Mouse (Mus musculus) midbrain, embryonic 15.5 days (tissue): ENCODE results near the gene Trim75. TPM values are rescaled to one million over a fixed set of nuclear protein-coding genes. Genes with fewer than 3 reads are reported as not detected.
"Not testable (repeated sequence)": the region's sequence is repeated elsewhere in the genome, so short reads cannot be mapped to it uniquely, and the experiment has no call there.

ENCODE experiments used
- ATAC-seq: fragments of 200-750 bp; cut with Nextera tagmentation; replicated peaks from 2 replicates; pipeline ENCODE4 v1.8.0; 2017; ENCODE audit warnings: moderate TSS enrichment
- H3K27ac ChIP-seq: fragments of 300-500 bp; sonication (generic); 2 replicates; pipeline ENCODE4 v1.5.1; 2015; ENCODE audit warnings: mild to moderate bottlenecking, inconsistent platforms
- H3K27me3 ChIP-seq: fragments of 300-500 bp; sonication (generic); replicated peaks from 2 replicates; pipeline ENCODE4 v1.6.1; 2015; ENCODE audit warnings: inconsistent platforms
- H3K36me3 ChIP-seq: fragments of 300-500 bp; sonication (generic); replicated peaks from 2 replicates; pipeline ENCODE4 v1.6.1; 2015; ENCODE audit warnings: inconsistent platforms
- H3K4me1 ChIP-seq: fragments of 300-500 bp; sonication (generic); 2 replicates; pipeline ENCODE4 v1.6.1; 2015; ENCODE audit warnings: inconsistent platforms
- H3K4me2 ChIP-seq: fragments of 300-500 bp; sonication (generic); 2 replicates; pipeline ENCODE4 v1.6.1; 2015; ENCODE audit warnings: inconsistent platforms, mild to moderate bottlenecking, moderate library complexity
- H3K4me3 ChIP-seq: fragments of 300-500 bp; sonication (generic); 2 replicates; pipeline ENCODE4 v1.5.1; 2015; ENCODE audit warnings: mild to moderate bottlenecking, inconsistent platforms
- H3K9ac ChIP-seq: fragments of 300-500 bp; sonication (generic); 2 replicates; pipeline ENCODE4 v1.6.1; 2015; ENCODE audit warnings: mild to moderate bottlenecking, inconsistent platforms
- H3K9me3 ChIP-seq: fragments of 300-500 bp; sonication (generic); 2 replicates; pipeline ENCODE4 v1.6.1; 2016; ENCODE audit warnings: inconsistent platforms
- WGBS: fragments of 180-500 bp; shearing (Covaris S2); methylation state at CpG from one replicate; pipeline ENCODE4 v1.1.7; 2015; ENCODE audit warnings: mixed read lengths; 5-methylcytosine and 5-hydroxymethylcytosine counted together
- polyA plus RNA-seq: library from polyadenylated mRNA; unstranded; fragments of >200 nt; fragmentation: Nextera tagmentation; extraction: Ambion mirVana; gene quantifications from 2 replicates; pipeline ENCODE4 v1.2.1, GENCODE M21; 2015

Gene Trim75
- 0.18 and 0.19 TPM in 2 replicates for polyA plus RNA-seq

GRCm38 (mm10) chr8:64987731-64988130, at the start of gene Trim75:
Trim75 (minus strand) TSS chr8:64987831.
- H3K4me3 ChIP-seq, result no peak within 1 kb of the TSS
- ATAC-seq, result no peak
- H3K27me3 ChIP-seq, result no peaks in the 10 kb centered on the region
- H3K9ac ChIP-seq, result no peak within 1 kb of the TSS
- H3K36me3 ChIP-seq, result no peaks in the 10 kb centered on the region
- no peaks in the 10 kb centered on the region for H3K4me1 ChIP-seq
- WGBS, result 87% methylated on average over 4 of the region's 4 CpGs
- H3K4me2 ChIP-seq, result no peak within 1 kb of the TSS
- H3K9me3 ChIP-seq, result no peaks in the 10 kb centered on the region
- no peak within 1 kb of the TSS for H3K27ac ChIP-seq

GRCm38 (mm10) chr8:65037117-65037533, 49.5 kb upstream of the Trim75 start, which contains the start of gene Apela:
Apela (minus strand) TSS chr8:65037336.
- no peak within 1 kb of the TSS for H3K27ac ChIP-seq
- no peaks in the 10 kb centered on the region for H3K9me3 ChIP-seq
- no peaks in the 10 kb centered on the region for H3K36me3 ChIP-seq
- peaks cover 12% of the 10 kb centered on the region for H3K4me1 ChIP-seq
- peak within 1 kb of the TSS; percentile 33; the same call in 1 of the 2 replicates for H3K9ac ChIP-seq
- no peaks in the 10 kb centered on the region for H3K27me3 ChIP-seq
- under 1% methylated on average over 8 of the region's 8 CpGs for WGBS
- ATAC-seq, result peak; percentile 83
- H3K4me2 ChIP-seq, result peak within 1 kb of the TSS; percentile 71
- H3K4me3 ChIP-seq, result peak within 1 kb of the TSS; percentile 37

DNA sequence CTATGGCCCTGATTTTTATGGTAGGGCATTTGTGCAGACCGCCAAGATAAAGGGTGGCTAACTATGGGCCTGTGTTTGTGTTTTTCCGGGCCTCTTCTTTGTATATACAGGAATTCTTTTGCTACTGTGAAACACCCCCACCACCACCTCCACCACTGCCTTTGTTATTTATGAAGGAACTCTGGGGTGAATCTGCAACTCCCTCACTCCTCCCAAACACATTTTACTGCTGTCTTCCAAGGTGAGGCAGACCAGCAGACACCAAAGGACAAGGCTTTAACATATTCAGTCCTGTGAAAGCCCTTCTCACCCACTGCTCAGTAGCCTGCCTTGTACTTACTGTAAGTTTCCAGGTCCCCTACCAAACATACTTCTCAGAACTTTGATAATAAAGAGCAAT, 46.5 kb upstream of the Trim75 start:
- H3K9me3 ChIP-seq, result no peaks in the 10 kb centered on the region
- H3K27me3 ChIP-seq, result no peaks in the 10 kb centered on the region
- H3K9ac ChIP-seq, result no peak overlapping the region
- 47% methylated on average over 2 of the region's 2 CpGs for WGBS
- H3K4me2 ChIP-seq, result no peak overlapping the region
- no peak for ATAC-seq
- H3K27ac ChIP-seq, result no peak overlapping the region
- H3K4me3 ChIP-seq, result no peak overlapping the region
- no peaks in the 10 kb centered on the region for H3K36me3 ChIP-seq
- H3K4me1 ChIP-seq, result peaks cover 12% of the 10 kb centered on the region

GRCm38 (mm10) chr8:65033056-65033455, 45.4 kb upstream of the Trim75 start:
- WGBS, result 82% methylated on average over 13 of the region's 13 CpGs
- no peak overlapping the region for H3K9ac ChIP-seq
- no peaks in the 10 kb centered on the region for H3K36me3 ChIP-seq
- no peaks in the 10 kb centered on the region for H3K27me3 ChIP-seq
- H3K4me3 ChIP-seq, result no peak overlapping the region
- H3K27ac ChIP-seq, result no peak overlapping the region
- H3K4me2 ChIP-seq, result no peak overlapping the region
- H3K4me1 ChIP-seq, result peaks cover 12% of the 10 kb centered on the region
- H3K9me3 ChIP-seq, result no peaks in the 10 kb centered on the region
- ATAC-seq, result no peak

DNA sequence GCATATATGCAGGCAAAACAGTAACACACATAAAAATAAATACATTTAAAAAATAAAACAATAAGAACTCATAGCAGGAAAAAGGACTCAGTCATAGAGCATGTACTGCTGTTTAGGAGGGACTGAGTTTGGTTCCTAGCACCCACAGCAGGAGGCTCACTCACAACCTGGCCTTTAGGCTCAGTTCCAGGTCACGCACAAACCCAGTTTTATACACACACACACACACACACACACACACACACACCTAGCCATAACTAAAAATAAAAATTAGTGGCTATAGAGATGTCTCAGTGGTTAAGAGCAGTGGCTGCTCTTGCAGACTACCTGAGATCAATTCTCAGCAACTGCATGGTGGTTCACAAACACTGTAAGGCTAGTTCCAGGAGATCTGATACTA, 44.5 kb upstream of the Trim75 start:
- Histone ChIP-seq H3K36me3 (no peaks in the 10 kb centered on the region), H3K9me3 (no peaks in the 10 kb centered on the region), H3K27me3 (no peaks in the 10 kb centered on the region), H3K27ac (no peak overlapping the region), H3K4me1 (peaks cover 10% of the 10 kb centered on the region), H3K9ac (no peak overlapping the region), H3K4me3 (no peak overlapping the region), H3K4me2 (no peak overlapping the region)
- ATAC-seq, result no peak
- WGBS, result 87% methylated on average over 1 of the region's 1 CpGs

DNA sequence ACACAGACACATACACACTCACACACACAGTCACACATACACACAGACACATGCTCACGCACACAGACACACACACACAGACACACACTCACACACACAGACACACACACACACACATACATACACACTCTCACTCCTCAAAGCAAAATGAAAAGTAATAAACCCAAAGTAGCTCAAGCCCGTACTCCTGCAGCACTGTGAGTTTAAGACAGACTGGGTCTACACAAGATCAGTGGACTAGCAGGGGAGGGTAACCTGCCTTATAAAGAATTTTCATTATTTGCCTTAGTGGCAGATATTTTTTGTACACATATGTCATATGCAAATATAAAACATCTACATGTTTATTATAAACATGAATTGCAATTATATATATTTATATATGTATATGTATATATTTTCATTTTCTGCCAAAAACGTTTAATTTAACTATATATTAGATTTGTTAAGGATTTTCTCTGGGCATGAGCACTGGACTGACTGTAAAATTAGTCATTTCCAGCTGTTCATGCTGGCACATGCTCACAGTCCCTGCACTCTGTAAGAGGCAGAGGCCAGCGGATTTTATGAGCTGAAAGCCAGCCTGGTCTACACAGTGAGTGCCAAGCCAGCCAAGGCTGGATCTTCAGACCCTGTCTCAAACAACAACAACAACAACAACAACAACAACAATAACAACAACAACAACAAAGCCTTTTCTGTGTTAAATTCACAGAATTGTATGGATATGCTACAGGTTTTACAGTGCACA, 43.3 kb upstream of the Trim75 start:
- ATAC-seq, result no peak
- WGBS, result 81% methylated on average over 4 of the region's 4 CpGs
- peaks cover 7% of the 10 kb centered on the region; the same call in 1 of the 2 replicates for H3K4me1 ChIP-seq
- H3K9ac ChIP-seq, result no peak overlapping the region
- no peaks in the 10 kb centered on the region for H3K36me3 ChIP-seq
- no peak overlapping the region for H3K27ac ChIP-seq
- no peaks in the 10 kb centered on the region for H3K27me3 ChIP-seq
- H3K4me3 ChIP-seq, result no peak overlapping the region
- H3K9me3 ChIP-seq, result no peaks in the 10 kb centered on the region
- H3K4me2 ChIP-seq, result no peak overlapping the region

DNA sequence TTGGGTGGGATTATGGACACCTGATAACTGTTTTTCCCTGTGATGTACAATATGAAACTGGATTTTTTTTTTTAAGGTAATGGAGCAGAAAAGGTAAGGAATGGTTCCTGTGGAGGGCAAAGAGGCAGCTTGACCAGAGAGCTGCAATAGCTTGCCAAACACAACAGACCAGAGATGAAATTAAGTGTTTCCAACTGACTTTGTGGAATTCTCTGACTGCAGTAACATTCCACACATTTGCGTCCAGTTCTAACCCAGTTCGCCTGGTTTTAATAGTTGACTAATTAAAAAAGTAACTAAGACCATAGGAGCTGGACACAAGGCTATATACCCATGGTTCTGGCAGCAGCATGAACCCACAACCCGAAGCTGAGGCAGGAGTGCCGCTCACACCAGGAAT, 42.1 kb upstream of the Trim75 start:
- H3K9ac ChIP-seq, result no peak overlapping the region
- H3K27me3 ChIP-seq, result no peaks in the 10 kb centered on the region
- no peak overlapping the region for H3K27ac ChIP-seq
- H3K9me3 ChIP-seq, result no peaks in the 10 kb centered on the region
- WGBS, result 94% methylated on average over 4 of the region's 4 CpGs
- no peak for ATAC-seq
- H3K4me3 ChIP-seq, result no peak overlapping the region
- no peaks in the 10 kb centered on the region for H3K36me3 ChIP-seq
- no peak overlapping the region for H3K4me2 ChIP-seq
- no peaks in the 10 kb centered on the region for H3K4me1 ChIP-seq

DNA sequence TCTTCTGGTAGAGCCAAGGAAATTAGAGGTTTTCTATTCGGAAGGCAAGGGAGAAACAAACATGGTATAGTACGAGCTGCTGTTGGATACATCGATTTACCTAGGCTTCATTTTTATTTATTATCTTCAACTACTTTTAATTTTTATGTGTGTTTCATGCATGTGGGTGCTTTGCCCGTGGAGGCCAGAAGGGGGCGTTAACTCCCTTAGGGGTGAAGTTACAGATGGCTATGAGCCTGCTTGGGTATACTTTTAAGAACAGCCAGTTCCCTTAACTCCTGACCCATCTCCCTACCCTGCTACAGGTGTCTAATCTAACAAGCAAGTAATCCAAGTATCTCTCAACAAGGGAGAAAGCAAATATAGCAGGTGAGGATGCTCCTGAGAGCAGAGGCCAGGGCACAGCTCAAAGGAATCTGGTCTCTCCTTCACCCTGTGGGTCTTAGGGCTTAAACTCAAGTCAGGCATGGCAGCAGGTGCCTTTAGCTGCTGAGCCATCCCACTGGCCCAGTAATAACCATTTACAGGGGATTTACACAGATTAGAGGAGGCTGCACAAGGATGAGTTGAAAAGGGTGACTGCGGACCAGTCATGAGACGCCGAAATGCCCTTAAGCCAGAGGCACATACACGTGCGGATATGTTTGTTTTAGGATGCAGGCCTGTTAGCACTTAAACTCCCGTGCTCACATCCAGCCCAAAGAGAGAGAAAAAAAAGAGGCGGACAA, 41.5 kb upstream of the Trim75 start:
- WGBS, result 73% methylated on average over 12 of the region's 12 CpGs
- H3K9me3 ChIP-seq, result no peaks in the 10 kb centered on the region
- H3K9ac ChIP-seq, result no peak overlapping the region
- no peak overlapping the region for H3K4me3 ChIP-seq
- H3K36me3 ChIP-seq, result no peaks in the 10 kb centered on the region
- no peak overlapping the region for H3K4me2 ChIP-seq
- no peaks in the 10 kb centered on the region for H3K27me3 ChIP-seq
- no peaks in the 10 kb centered on the region for H3K4me1 ChIP-seq
- H3K27ac ChIP-seq, result no peak overlapping the region
- no peak for ATAC-seq

DNA sequence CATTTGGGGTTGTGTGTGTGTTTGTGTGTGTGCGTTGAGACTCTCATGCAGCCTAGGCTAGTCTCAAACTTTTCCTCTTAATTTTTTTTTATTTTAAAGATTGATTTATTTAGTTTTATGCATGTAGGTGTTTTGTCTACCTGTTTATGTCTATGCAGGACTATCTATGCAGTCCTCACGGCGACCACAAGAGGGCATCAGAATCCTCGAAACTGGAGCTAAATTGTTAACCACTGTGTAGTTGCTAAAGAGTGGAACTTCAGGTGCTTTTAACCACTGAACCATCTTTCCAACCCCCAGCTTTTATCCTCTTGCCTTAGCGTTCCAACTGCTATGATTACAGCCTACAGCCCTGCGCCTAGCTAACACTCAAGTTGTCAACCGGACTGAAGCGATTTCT, 34.9 kb upstream of the Trim75 start:
- Histone ChIP-seq H3K36me3 (no peaks in the 10 kb centered on the region), H3K9me3 (no peaks in the 10 kb centered on the region), H3K4me1 (no peaks in the 10 kb centered on the region), H3K27ac (no peak overlapping the region), H3K9ac (no peak overlapping the region), H3K4me2 (no peak overlapping the region), H3K27me3 (no peaks in the 10 kb centered on the region), H3K4me3 (no peak overlapping the region)
- peak; percentile 67; the same call in 1 of the 2 replicates for ATAC-seq
- 52% methylated on average over 8 of the region's 8 CpGs for WGBS

DNA sequence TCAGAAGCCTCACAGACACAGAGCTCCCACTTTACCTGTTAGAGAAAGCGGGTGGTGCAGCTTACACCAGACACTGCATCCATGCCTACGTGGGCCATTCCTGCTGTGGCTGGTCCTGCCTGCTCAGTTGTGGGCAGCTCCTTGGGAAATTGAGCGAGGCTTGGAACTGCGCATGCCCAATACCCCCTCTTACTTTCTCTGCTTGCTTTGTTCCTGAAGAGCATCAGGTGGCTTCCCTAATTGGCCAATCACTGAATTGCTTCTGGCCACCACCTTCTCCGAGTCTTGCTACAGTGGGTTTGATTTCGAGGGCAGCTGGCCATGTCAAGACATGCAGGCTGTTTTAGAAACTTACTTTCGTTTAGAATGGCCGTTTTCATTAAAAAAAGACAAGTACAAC, 30.8 kb upstream of the Trim75 start, which contains the start of the genes Trim61 and Trim60:
Trim61 (minus strand) TSS at position 101 of the 400 bp plus-strand sequence.
Trim60 (minus strand) TSS at position 162 of the 400 bp plus-strand sequence.
- WGBS, result 91% methylated on average over 8 of the region's 8 CpGs
- H3K36me3 ChIP-seq, result no peaks in the 10 kb centered on the region
- no peak for ATAC-seq
- no peaks in the 10 kb centered on the region for H3K27me3 ChIP-seq
- H3K9me3 ChIP-seq, result no peaks in the 10 kb centered on the region
- H3K4me1 ChIP-seq, result no peaks in the 10 kb centered on the region
- H3K9ac ChIP-seq, result no peak within 1 kb of the TSS
- no peak within 1 kb of the TSS for H3K4me2 ChIP-seq
- H3K27ac ChIP-seq, result no peak within 1 kb of the TSS
- no peak within 1 kb of the TSS for H3K4me3 ChIP-seq

GRCm38 (mm10) chr8:65007616-65008015, 20.0 kb upstream of the Trim75 start:
- H3K27ac ChIP-seq, H3K4me1 ChIP-seq, ATAC-seq, H3K9ac ChIP-seq, H3K4me3 ChIP-seq, H3K9me3 ChIP-seq, H3K27me3 ChIP-seq, H3K4me2 ChIP-seq, H3K36me3 ChIP-seq: not testable (repeated sequence)
- WGBS, result 72% methylated on average over 6 of the region's 6 CpGs

DNA sequence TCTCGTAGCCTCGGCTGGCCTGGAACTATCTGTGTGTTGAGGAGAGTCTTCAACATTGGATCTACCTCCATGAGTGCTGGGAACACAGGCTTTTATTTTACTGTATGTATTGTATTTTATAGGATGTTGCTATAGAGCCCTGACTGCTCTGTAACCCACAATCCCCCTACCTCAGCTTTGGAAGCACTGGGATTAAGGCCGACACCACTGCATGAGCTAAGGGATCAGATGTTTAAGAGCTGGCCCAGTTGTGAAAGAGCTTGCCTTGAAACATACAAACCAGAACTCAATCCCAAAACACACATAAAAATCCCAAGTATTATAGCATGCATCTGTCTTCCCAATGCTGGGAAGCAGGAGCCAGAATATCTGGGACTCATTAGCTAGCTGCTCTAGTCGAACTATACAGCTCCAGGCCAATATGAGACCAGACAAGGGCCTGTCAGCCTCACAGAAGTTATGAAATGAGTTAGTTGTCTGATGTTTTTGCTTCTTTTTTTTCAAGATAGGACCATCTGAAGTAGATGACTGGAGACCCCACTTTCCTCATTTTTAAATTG, 11.3 kb upstream of the Trim75 start:
- Histone ChIP-seq H3K9me3 (no peaks in the 10 kb centered on the region), H3K9ac (no peak overlapping the region), H3K4me1 (no peaks in the 10 kb centered on the region), H3K4me3 (no peak overlapping the region), H3K27ac (no peak overlapping the region), H3K27me3 (no peaks in the 10 kb centered on the region), H3K4me2 (no peak overlapping the region), H3K36me3 (no peaks in the 10 kb centered on the region)
- 85% methylated on average over 4 of the region's 4 CpGs for WGBS
- ATAC-seq, result no peak
